Mouse (Mus musculus) thymus, adult 2 months (tissue): ENCODE data around the gene Fbxo33.

ENCODE experiments used
- CTCF ChIP-seq: fragments of 200-500 bp; IDR thresholded peaks from 2 replicates; pipeline ENCODE4 v1.5.1; 2012; ENCODE audit warnings: mild to moderate bottlenecking, control low read depth, low read length, moderate library complexity, borderline replicate concordance; ENCODE audit not compliant: control insufficient read depth, poor library complexity, insufficient read depth; ENCODE audit errors: extremely low read depth
- POLR2A ChIP-seq: fragments of 200-500 bp; IDR thresholded peaks from 2 replicates; pipeline ENCODE4 v1.6.1; 2012; ENCODE audit warnings: mild to moderate bottlenecking, low read length, control low read depth, moderate library complexity; ENCODE audit not compliant: control insufficient read depth, poor library complexity, insufficient read depth; ENCODE audit errors: extremely low read depth

- TF ChIP-seq POLR2A (no peak), CTCF (no peak)
These were observed 55.0 kb downstream of the Fbxo33 start for GRCm38 (mm10) chr12:59164522-59164921.
